Mouse (Mus musculus): ENCODE data around the gene Pafah1b3. TPM values are rescaled to one million over a fixed set of nuclear protein-coding genes. Genes with fewer than 3 reads are reported as not detected.

Pafah1b3 gene
- polyA plus RNA-seq, 1 experiment from 2014 or later = 173 TPM

- H3K4me1 ChIP-seq (replicated peaks) = peaks cover 62% of the 10 kb centered on the region
- peak overlapping the region; percentile 92 for H3K4me2 ChIP-seq (replicated peaks)
- ATAC-seq = no peak
- WGBS = 11% methylated on average over 4 of the region's 4 CpGs
- H3K27ac ChIP-seq = peak overlapping the region; percentile 98
- no peaks in the 10 kb centered on the region for H3K9me3 ChIP-seq
- H3K36me3 ChIP-seq = peaks cover 7% of the 10 kb centered on the region; the same call in 1 of the 2 replicates
- no peaks in the 10 kb centered on the region for H3K27me3 ChIP-seq (replicated peaks)
- H3K9ac ChIP-seq = peak overlapping the region; percentile 68
- H3K4me3 ChIP-seq (replicated peaks) = peak overlapping the region; percentile 76
These were observed 19.8 kb downstream of the Pafah1b3 start for GRCm38 (mm10) chr7:25277998-25278340.

- Histone ChIP-seq H3K27ac (peak overlapping the region; percentile 98; the same call in 1 of the 2 replicates), H3K27me3 (replicated peaks) (no peaks in the 10 kb centered on the region), H3K4me2 (replicated peaks) (peak overlapping the region; percentile 92), H3K4me1 (replicated peaks) (peaks cover 61% of the 10 kb centered on the region), H3K4me3 (replicated peaks) (no peak overlapping the region), H3K36me3 (peaks cover 8% of the 10 kb centered on the region; the same call in 1 of the 2 replicates), H3K9ac (peak overlapping the region; percentile 68), H3K9me3 (no peaks in the 10 kb centered on the region)
- WGBS = 81% methylated on average over 4 of the region's 4 CpGs
- no peak for ATAC-seq
These were observed 20.4 kb downstream of the Pafah1b3 start for GRCm38 (mm10) chr7:25277405-25277804.

GRCm38 (mm10) chr7:25275555-25276298 is 22.1 kb downstream of the Pafah1b3 start:
- WGBS = 52% methylated on average over 9 of the region's 9 CpGs
- Histone ChIP-seq H3K4me2 (replicated peaks) (no peak overlapping the region), H3K27me3 (replicated peaks) (no peaks in the 10 kb centered on the region), H3K9ac (peak overlapping the region; percentile 15; the same call in 1 of the 2 replicates), H3K4me1 (replicated peaks) (peaks cover 51% of the 10 kb centered on the region), H3K27ac (no peak overlapping the region), H3K4me3 (replicated peaks) (no peak overlapping the region), H3K36me3 (peaks cover 22% of the 10 kb centered on the region), H3K9me3 (no peaks in the 10 kb centered on the region)
- no peak for ATAC-seq

DNA sequence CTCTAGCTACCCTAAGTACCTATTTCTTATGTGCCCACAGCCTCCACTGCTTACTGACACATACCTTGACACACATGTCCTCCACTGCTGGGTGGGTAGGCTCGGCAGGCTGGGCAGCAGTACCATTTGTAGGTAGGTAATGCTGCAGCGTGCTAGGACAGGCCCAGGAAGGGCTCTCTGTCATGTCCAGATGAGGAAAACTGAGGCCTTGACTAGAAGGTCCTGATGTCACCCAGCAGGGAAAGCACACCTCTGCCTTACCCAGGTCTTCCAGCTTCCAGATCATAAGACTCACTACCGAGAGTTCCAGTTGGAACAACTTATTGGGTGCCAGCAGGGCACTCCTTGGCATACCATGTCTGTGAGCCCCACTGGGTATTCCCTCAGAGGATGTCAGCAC is 22.8 kb downstream of the Pafah1b3 start:
- 93% methylated on average over 3 of the region's 3 CpGs for WGBS
- Histone ChIP-seq H3K9me3 (no peaks in the 10 kb centered on the region), H3K36me3 (peaks cover 22% of the 10 kb centered on the region), H3K4me3 (replicated peaks) (no peak overlapping the region), H3K4me2 (replicated peaks) (no peak overlapping the region), H3K27ac (no peak overlapping the region), H3K9ac (peak overlapping the region; percentile 24; the same call in 1 of the 2 replicates), H3K4me1 (replicated peaks) (peaks cover 44% of the 10 kb centered on the region), H3K27me3 (replicated peaks) (no peaks in the 10 kb centered on the region)
- no peak for ATAC-seq

GRCm38 (mm10) chr7:25274571-25274970 is 23.2 kb downstream of the Pafah1b3 start:
- no peak for ATAC-seq
- peaks cover 43% of the 10 kb centered on the region for H3K4me1 ChIP-seq (replicated peaks)
- H3K9me3 ChIP-seq = no peaks in the 10 kb centered on the region
- WGBS = 45% methylated on average over 5 of the region's 5 CpGs
- no peak overlapping the region for H3K4me2 ChIP-seq (replicated peaks)
- 0 out of 2 replicates have a peak overlapping the region, but pooled peaks have one; percentile 24 for H3K9ac ChIP-seq
- no peak overlapping the region for H3K4me3 ChIP-seq (replicated peaks)
- no peaks in the 10 kb centered on the region for H3K27me3 ChIP-seq (replicated peaks)
- peaks cover 22% of the 10 kb centered on the region for H3K36me3 ChIP-seq
- H3K27ac ChIP-seq = no peak overlapping the region

DNA sequence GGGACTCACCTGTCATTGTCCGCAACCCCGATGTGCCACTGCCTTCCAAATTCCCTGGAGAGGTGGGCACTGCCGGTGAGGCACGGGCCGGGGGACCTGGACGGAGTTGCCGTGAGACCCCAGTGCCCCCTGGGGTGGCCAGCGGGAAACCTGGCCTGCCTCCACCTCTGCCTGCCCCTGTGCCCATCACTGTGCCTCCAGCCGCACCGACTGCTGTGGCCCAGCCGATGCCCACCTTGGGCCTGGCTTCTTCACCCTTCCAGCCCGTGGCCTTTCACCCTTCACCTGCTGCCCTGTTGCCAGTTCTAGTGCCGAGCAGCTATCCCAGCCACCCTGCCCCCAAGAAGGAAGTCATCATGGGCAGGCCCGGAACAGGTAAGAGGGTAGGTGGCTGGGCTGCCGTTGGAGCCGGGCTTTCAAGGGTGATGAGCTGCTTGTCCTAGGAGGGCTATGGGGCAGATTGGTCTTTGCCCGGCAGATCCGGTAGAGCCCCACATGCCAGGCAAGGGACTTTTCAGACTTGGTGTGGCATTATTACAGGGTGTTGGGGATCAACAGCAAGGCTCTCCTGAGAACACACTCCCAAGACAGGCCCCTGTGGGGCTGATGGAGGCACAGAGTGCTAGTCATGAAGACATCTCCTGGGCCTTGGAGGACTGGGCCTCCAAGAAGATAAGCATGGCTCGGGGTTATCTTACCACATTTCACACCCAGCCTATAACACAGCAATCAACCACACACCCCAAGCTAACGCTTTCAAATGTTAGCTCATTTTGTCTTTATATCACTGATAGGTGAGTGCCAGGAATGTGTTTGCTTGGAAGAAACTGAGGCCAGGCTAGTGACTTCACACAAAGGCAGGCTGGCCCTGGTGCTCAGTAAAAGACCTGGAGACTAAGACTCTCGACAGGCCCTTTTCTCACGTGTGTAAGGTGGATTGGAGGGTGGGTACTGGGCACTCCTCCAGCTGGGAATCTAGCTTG is 24.2 kb downstream of the Pafah1b3 start:
- H3K4me3 ChIP-seq (replicated peaks) = no peak overlapping the region
- no peak overlapping the region for H3K27ac ChIP-seq
- H3K9ac ChIP-seq = no peak overlapping the region
- H3K4me1 ChIP-seq (replicated peaks) = peaks cover 49% of the 10 kb centered on the region
- WGBS = 86% methylated on average over 22 of the region's 22 CpGs
- H3K36me3 ChIP-seq = peaks cover 22% of the 10 kb centered on the region
- H3K4me2 ChIP-seq (replicated peaks) = no peak overlapping the region
- ATAC-seq = no peak
- H3K9me3 ChIP-seq = no peaks in the 10 kb centered on the region
- no peaks in the 10 kb centered on the region for H3K27me3 ChIP-seq (replicated peaks)

DNA sequence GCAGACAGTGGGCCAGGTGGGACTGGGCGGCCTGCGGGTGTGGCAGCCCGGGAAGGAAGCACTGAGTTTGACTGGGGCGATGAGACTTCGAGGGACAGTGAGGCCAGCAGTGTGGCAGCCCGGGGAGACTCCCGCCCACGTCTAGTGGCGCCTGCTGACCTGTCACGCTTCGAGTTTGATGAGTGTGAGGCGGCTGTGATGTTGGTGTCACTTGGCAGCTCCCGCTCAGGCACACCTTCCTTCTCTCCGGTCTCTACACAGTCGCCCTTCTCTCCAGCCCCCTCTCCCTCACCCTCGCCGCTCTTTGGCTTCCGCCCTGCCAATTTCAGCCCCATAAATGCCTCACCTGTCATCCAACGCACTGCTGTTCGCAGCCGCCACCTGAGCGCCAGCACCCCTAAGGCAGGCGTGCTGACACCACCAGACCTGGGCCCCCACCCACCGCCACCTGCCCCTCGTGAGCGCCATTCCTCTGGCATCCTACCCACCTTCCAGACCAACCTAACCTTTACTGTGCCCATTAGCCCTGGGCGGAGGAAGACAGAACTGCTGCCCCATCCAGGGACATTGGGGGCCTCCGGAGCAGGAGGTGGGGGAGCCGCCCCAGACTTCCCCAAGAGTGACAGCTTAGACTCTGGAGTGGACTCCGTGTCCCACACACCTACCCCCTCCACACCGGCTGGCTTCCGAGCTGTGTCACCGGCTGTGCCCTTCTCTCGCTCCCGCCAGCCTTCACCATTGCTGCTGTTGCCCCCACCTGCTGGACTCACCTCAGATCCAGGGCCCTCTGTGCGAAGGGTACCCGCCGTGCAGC is 25.1 kb downstream of the Pafah1b3 start:
- H3K9ac ChIP-seq = no peak overlapping the region

DNA sequence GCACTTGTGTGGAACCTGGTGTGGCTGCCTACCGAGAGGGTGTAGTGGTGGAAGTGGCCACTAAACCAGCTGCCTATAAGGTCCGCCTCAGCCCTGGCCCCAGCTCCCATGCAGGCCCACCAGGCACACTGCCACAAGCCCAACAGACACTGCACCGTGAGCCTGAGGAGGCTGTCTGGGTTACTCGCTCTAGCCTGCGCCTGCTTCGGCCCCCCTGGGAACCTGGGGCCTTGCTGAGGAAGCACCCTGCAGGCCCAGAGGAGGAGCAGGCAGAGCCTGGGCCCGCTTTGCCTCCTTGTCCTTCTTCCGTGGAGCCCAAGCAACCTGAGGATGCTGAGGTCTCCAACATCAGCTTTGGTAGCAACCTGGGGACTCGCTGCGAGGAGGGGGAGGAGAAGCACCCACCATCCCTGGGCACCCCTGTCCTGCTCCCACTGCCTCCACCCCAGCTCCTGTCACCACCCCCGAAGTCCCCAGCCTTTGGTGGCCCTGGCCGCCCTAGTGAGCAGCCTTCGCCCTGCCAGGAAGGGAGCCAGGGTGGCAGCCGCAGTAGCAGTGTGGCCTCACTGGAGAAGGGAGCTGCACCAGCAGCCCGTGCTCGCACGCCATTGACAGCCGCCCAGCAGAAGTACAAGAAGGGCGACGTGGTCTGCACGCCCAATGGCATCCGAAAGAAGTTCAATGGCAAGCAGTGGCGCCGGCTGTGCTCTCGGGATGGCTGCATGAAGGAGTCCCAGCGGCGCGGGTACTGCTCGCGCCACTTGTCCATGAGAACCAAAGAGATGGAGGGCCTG is 25.9 kb downstream of the Pafah1b3 start:
- 88% methylated on average over 30 of the region's 30 CpGs for WGBS
- ATAC-seq = no peak
- Histone ChIP-seq H3K36me3 (peaks cover 22% of the 10 kb centered on the region), H3K27ac (no peak overlapping the region), H3K4me3 (replicated peaks) (no peak overlapping the region), H3K4me2 (replicated peaks) (no peak overlapping the region), H3K4me1 (replicated peaks) (peaks cover 44% of the 10 kb centered on the region), H3K27me3 (replicated peaks) (no peaks in the 10 kb centered on the region), H3K9ac (no peak overlapping the region), H3K9me3 (no peaks in the 10 kb centered on the region)

More for the DNA sequence above, 25.1 kb downstream of the Pafah1b3 start:
- Histone ChIP-seq H3K9me3 (no peaks in the 10 kb centered on the region), H3K4me1 (replicated peaks) (peaks cover 45% of the 10 kb centered on the region), H3K36me3 (peaks cover 22% of the 10 kb centered on the region), H3K27me3 (replicated peaks) (no peaks in the 10 kb centered on the region), H3K27ac (no peak overlapping the region), H3K4me2 (replicated peaks) (no peak overlapping the region), H3K4me3 (replicated peaks) (no peak overlapping the region)
- 88% methylated on average over 38 of the region's 38 CpGs for WGBS
- no peak for ATAC-seq

DNA sequence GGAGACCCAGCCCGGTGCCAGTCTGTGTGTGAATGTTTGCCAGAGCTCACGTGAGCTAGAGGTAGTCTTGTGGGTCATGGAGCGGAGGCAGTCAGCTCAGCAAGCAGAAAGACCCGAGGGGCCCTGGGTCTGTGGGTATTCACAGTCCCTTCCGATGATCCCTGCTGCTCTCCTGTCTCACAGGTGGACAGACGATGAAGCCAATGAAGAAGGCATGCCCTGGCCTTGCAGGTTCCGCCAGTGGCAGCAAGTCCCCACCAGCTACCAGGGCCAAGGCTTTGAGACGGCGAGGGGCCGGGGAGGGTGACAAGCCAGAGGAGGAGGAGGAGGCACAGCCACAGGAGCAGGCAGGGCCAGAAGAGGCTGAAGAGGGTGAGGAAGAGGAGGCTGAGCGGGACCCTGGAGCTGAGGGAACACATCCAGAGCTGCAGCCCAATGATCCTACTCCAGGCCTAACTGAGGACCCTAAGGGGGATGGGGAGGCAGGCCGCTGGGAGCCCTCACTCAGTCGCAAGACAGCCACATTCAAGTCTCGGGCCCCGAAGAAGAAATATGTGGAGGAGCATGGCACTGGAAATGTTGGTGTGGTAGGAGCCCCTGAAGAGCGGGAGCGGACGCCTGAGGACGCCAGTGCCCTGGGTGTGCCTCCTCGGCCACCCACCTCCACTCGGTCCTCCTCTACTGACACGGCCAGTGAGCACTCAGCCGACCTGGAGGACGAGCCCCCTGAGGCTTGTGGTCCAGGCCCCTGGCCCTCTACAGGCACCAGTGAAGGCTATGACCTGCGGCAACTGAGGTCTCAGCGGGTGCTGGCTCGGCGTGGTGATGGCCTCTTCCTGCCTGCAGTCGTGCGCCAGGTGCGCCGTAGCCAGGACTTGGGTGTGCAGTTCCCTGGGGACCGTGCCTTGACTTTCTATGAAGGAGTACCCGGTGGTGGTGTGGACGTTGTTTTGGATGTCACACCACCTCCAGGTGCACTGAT is 26.8 kb downstream of the Pafah1b3 start:
- no peak overlapping the region for H3K4me2 ChIP-seq (replicated peaks)
- H3K4me3 ChIP-seq (replicated peaks) = no peak overlapping the region
- no peaks in the 10 kb centered on the region for H3K27me3 ChIP-seq (replicated peaks)
- no peak overlapping the region for H3K27ac ChIP-seq
- no peaks in the 10 kb centered on the region for H3K9me3 ChIP-seq
- no peak overlapping the region for H3K9ac ChIP-seq
- H3K36me3 ChIP-seq = peaks cover 22% of the 10 kb centered on the region
- WGBS = 91% methylated on average over 35 of the region's 35 CpGs
- peaks cover 41% of the 10 kb centered on the region for H3K4me1 ChIP-seq (replicated peaks)
- ATAC-seq = no peak

- Histone ChIP-seq H3K27ac (0 out of 2 replicates have a peak overlapping the region, but pooled peaks have one; percentile 23), H3K9ac (peak overlapping the region; percentile 73; the same call in 1 of the 2 replicates), H3K9me3 (no peaks in the 10 kb centered on the region), H3K36me3 (peaks cover 22% of the 10 kb centered on the region), H3K27me3 (replicated peaks) (no peaks in the 10 kb centered on the region), H3K4me3 (replicated peaks) (peak overlapping the region; percentile 73), H3K4me2 (replicated peaks) (peak overlapping the region; percentile 74), H3K4me1 (replicated peaks) (peaks cover 28% of the 10 kb centered on the region)
- WGBS = 84% methylated on average over 8 of the region's 8 CpGs
- ATAC-seq = no peak
These were observed 28.1 kb downstream of the Pafah1b3 start for GRCm38 (mm10) chr7:25269545-25270271.

Data from intestine, embryonic 15.5 days (tissue).